Mouse (Mus musculus): ENCODE data around the gene Tpbpb. TPM values are rescaled to one million over a fixed set of nuclear protein-coding genes. Genes with fewer than 3 reads are reported as not detected.
"Not testable (repeated sequence)": the region's sequence is repeated elsewhere in the genome, so short reads cannot be mapped to it uniquely, and the experiment has no call there.

Gene Tpbpb
- polyA plus RNA-seq (2011; ENCODE audit: insufficient read depth, insufficient read length, low read depth, missing spikeins) = 5.3 and 14.0 TPM in 2 replicates

- H3K4me1 ChIP-seq (ENCODE audit: control insufficient read depth, insufficient read depth, low read length); H3K9ac ChIP-seq (ENCODE audit: low read depth, poor library complexity, severe bottlenecking); H3K27me3 ChIP-seq (ENCODE audit: control insufficient read depth, insufficient read depth, low read length, poor library complexity, severe bottlenecking); H3K27ac ChIP-seq (ENCODE audit: insufficient read depth, low read length); H3K4me3 ChIP-seq (ENCODE audit: low read depth, low read length); H3K9me3 ChIP-seq (replicated peaks; ENCODE audit: control insufficient read depth, insufficient read depth, low read length, poor library complexity, severe bottlenecking); H3K36me3 ChIP-seq (ENCODE audit: control insufficient read depth, insufficient read depth, low read length, poor library complexity, severe bottlenecking): not testable (repeated sequence)
Measured at GRCm38 (mm10) chr13:60904780-60905179, at the start of gene Tpbpb. Tpbpb (minus strand) TSS chr13:60904880.

GRCm38 (mm10) chr13:60941884-60942283, 37.2 kb upstream of the Tpbpb start, which contains the start of gene Tpbpa:
Tpbpa (minus strand) TSS chr13:60941984.
- H3K4me3 ChIP-seq (ENCODE audit: low read depth, low read length); H3K36me3 ChIP-seq (ENCODE audit: control insufficient read depth, insufficient read depth, low read length, poor library complexity, severe bottlenecking); H3K9ac ChIP-seq (ENCODE audit: low read depth, poor library complexity, severe bottlenecking); H3K27ac ChIP-seq (ENCODE audit: insufficient read depth, low read length); H3K9me3 ChIP-seq (replicated peaks; ENCODE audit: control insufficient read depth, insufficient read depth, low read length, poor library complexity, severe bottlenecking); H3K4me1 ChIP-seq (ENCODE audit: control insufficient read depth, insufficient read depth, low read length); H3K27me3 ChIP-seq (ENCODE audit: control insufficient read depth, insufficient read depth, low read length, poor library complexity, severe bottlenecking): not testable (repeated sequence)

- Histone ChIP-seq H3K9me3 (replicated peaks; ENCODE audit: control insufficient read depth, insufficient read depth, low read length, poor library complexity, severe bottlenecking) (no peaks in the 10 kb centered on the region), H3K27me3 (ENCODE audit: control insufficient read depth, insufficient read depth, low read length, poor library complexity, severe bottlenecking) (no peaks in the 10 kb centered on the region), H3K4me3 (ENCODE audit: low read depth, low read length) (no peak within 1 kb of the TSS), H3K4me1 (ENCODE audit: control insufficient read depth, insufficient read depth, low read length) (no peaks in the 10 kb centered on the region), H3K9ac (ENCODE audit: low read depth, poor library complexity, severe bottlenecking) (no peak within 1 kb of the TSS), H3K27ac (ENCODE audit: insufficient read depth, low read length) (no peak within 1 kb of the TSS), H3K36me3 (ENCODE audit: control insufficient read depth, insufficient read depth, low read length, poor library complexity, severe bottlenecking) (no peaks in the 10 kb centered on the region)
- no peak for TF ChIP-seq POLR2A (IDR thresholded peaks at IDR 0.05; ENCODE audit: insufficient read depth, low read length)
- TF ChIP-seq CTCF (IDR thresholded peaks at IDR 0.05; ENCODE audit: low read depth, low read length) = no peak
- TF ChIP-seq EP300 (IDR thresholded peaks at IDR 0.05; ENCODE audit: insufficient read depth, low read depth, low read length) = no peak
Measured at GRCm38 (mm10) chr13:60936500-60936901, 31.8 kb upstream of the Tpbpb start, which contains the start of the genes Gm49391 and Ctla2a. Gm49391 (minus strand) TSS chr13:60936571. Ctla2a (minus strand) TSS chr13:60936625.

GRCm38 (mm10) chr13:60935490-60935889, 30.8 kb upstream of the Tpbpb start, which contains the start of gene Gm49393:
Gm49393 (minus strand) TSS chr13:60935590.
- not testable (repeated sequence) for H3K9me3 ChIP-seq (replicated peaks; ENCODE audit: control insufficient read depth, insufficient read depth, low read length, poor library complexity, severe bottlenecking); H3K9ac ChIP-seq (ENCODE audit: low read depth, poor library complexity, severe bottlenecking); H3K4me3 ChIP-seq (ENCODE audit: low read depth, low read length); H3K36me3 ChIP-seq (ENCODE audit: control insufficient read depth, insufficient read depth, low read length, poor library complexity, severe bottlenecking); H3K27ac ChIP-seq (ENCODE audit: insufficient read depth, low read length); H3K27me3 ChIP-seq (ENCODE audit: control insufficient read depth, insufficient read depth, low read length, poor library complexity, severe bottlenecking); H3K4me1 ChIP-seq (ENCODE audit: control insufficient read depth, insufficient read depth, low read length)

GRCm38 (mm10) chr13:60897328-60897727, 7.4 kb downstream of the Tpbpb start, which contains the start of gene Ctla2b:
Ctla2b (minus strand) TSS chr13:60897447.
- Histone ChIP-seq H3K27me3 (ENCODE audit: control insufficient read depth, insufficient read depth, low read length, poor library complexity, severe bottlenecking) (no peaks in the 10 kb centered on the region), H3K4me1 (ENCODE audit: control insufficient read depth, insufficient read depth, low read length) (no peaks in the 10 kb centered on the region), H3K9ac (ENCODE audit: low read depth, poor library complexity, severe bottlenecking) (no peak within 1 kb of the TSS), H3K4me3 (ENCODE audit: low read depth, low read length) (no peak within 1 kb of the TSS), H3K27ac (ENCODE audit: insufficient read depth, low read length) (no peak within 1 kb of the TSS), H3K36me3 (ENCODE audit: control insufficient read depth, insufficient read depth, low read length, poor library complexity, severe bottlenecking) (no peaks in the 10 kb centered on the region), H3K9me3 (replicated peaks; ENCODE audit: control insufficient read depth, insufficient read depth, low read length, poor library complexity, severe bottlenecking) (no peaks in the 10 kb centered on the region)
- TF ChIP-seq POLR2A (IDR thresholded peaks at IDR 0.05; ENCODE audit: insufficient read depth, low read length) = no peak
- TF ChIP-seq CTCF (IDR thresholded peaks at IDR 0.05; ENCODE audit: low read depth, low read length) = no peak
- no peak for TF ChIP-seq EP300 (IDR thresholded peaks at IDR 0.05; ENCODE audit: insufficient read depth, low read depth, low read length)

- not testable (repeated sequence) for H3K9me3 ChIP-seq (replicated peaks; ENCODE audit: control insufficient read depth, insufficient read depth, low read length, poor library complexity, severe bottlenecking); H3K4me3 ChIP-seq (ENCODE audit: low read depth, low read length); H3K27me3 ChIP-seq (ENCODE audit: control insufficient read depth, insufficient read depth, low read length, poor library complexity, severe bottlenecking); H3K27ac ChIP-seq (ENCODE audit: insufficient read depth, low read length); H3K9ac ChIP-seq (ENCODE audit: low read depth, poor library complexity, severe bottlenecking); H3K36me3 ChIP-seq (ENCODE audit: control insufficient read depth, insufficient read depth, low read length, poor library complexity, severe bottlenecking); H3K4me1 ChIP-seq (ENCODE audit: control insufficient read depth, insufficient read depth, low read length)
Measured at GRCm38 (mm10) chr13:60896794-60897193, 7.9 kb downstream of the Tpbpb start, which contains the start of gene Gm49392. Gm49392 (minus strand) TSS chr13:60896894.
